Comparison of ENCODE assay signal across 9 mouse cellular contexts in the genomic region with DNA sequence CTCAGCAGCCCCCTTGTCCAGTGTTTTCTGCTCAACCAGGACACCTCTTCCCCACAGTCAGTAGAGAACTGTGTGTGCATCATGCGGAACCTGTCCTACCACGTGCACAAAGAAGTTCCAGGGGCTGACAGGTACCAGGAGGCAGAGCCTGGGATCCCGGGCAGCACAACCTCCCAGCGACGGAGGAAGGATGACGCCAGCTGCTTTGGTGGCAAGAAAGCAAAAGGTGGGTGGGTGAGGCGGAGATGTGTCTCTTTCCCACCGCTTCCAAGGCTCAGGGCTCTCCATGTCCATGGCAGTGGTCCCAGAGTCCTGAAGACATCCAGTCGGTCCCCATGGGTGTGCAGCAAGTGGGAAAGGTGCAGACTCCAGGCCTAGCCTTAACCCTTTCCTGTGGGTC. TPM values are rescaled to one million over a fixed set of nuclear protein-coding genes. Genes with fewer than 3 reads are reported as not detected.
DNase-seq lines count a peak whose midpoint lies in the region; ATAC-seq and TF ChIP-seq lines count a peak whose summit lies in the region.
"Had no signal": no experiment of that assay in that cellular context is flagged by ENCODE, and none has a peak within 500 bp of the region (broad histone marks: within the 10 kb centered on the region; RNA-seq: fewer than 3 reads in every experiment).

No protein-coding gene starts in this region.

- no peak overlapping the region for H3K4me3 ChIP-seq in heart, embryonic 14.5 days (ENCODE audit: control insufficient read depth in 1 of 2, insufficient read depth in 1 of 2, low read depth in 1 of 2, low read length in 2 of 2)
- H3K4me3 ChIP-seq in forebrain, embryonic 16.5 days (replicated peaks; ENCODE audit: low read length), result no peak overlapping the region
- no peak overlapping the region for H3K4me3 ChIP-seq in midbrain, embryonic 13.5 days (replicated peaks)
- no peak overlapping the region for H3K4me3 ChIP-seq in thymus, adult 2 months (ENCODE audit: control insufficient read depth, insufficient read depth, low read length)
- H3K4me3 ChIP-seq in kidney, embryonic 15.5 days (replicated peaks), result no peak overlapping the region
- H3K4me3 ChIP-seq: limb, embryonic 13.5 days had no signal

- no peak for TF ChIP-seq POLR2A in thymus, adult 2 months (IDR thresholded peaks at IDR 0.05; ENCODE audit: control insufficient read depth, extremely low read depth, insufficient read depth, low read length, poor library complexity)

- H3K27ac ChIP-seq in heart, embryonic 14.5 days (replicated peaks in 1 of 2; ENCODE audit: control insufficient read depth in 1 of 2, insufficient read depth in 1 of 2, low read depth in 2 of 2, low read length in 2 of 2), result peak overlapping the region in 1 of 2 experiments; percentile 46; a peak in 2 of 4 replicates
- H3K27ac ChIP-seq in forebrain, embryonic 16.5 days (ENCODE audit: low read length), result no peak overlapping the region; the same call in 1 of the 2 replicates
- peak overlapping the region; percentile 91 for H3K27ac ChIP-seq in midbrain, embryonic 13.5 days
- no peak overlapping the region for H3K27ac ChIP-seq in thymus, adult 2 months (ENCODE audit: control insufficient read depth, insufficient read depth, low read length)
- H3K27ac ChIP-seq in kidney, embryonic 15.5 days, result no peak overlapping the region

- H3K36me3 ChIP-seq in heart, embryonic 14.5 days (ENCODE audit: control insufficient read depth, insufficient read depth, low read length), result peaks cover 80% of the 10 kb centered on the region
- H3K36me3 ChIP-seq in forebrain, embryonic 16.5 days (ENCODE audit: control insufficient read depth, insufficient read depth), result peaks cover 39% of the 10 kb centered on the region
- H3K36me3 ChIP-seq in midbrain, embryonic 13.5 days, result peaks cover 83% of the 10 kb centered on the region
- H3K36me3 ChIP-seq in thymus, adult 2 months (ENCODE audit: control insufficient read depth, insufficient read depth, low read length), result peaks cover 6% of the 10 kb centered on the region; the same call in 1 of the 2 replicates
- H3K36me3 ChIP-seq in kidney, embryonic 15.5 days, result peaks cover 73% of the 10 kb centered on the region

- H3K27me3 ChIP-seq in heart, embryonic 14.5 days (ENCODE audit: control insufficient read depth, insufficient read depth, low read length), result no peaks in the 10 kb centered on the region
- no peaks in the 10 kb centered on the region for H3K27me3 ChIP-seq in forebrain, embryonic 16.5 days (replicated peaks; ENCODE audit: control insufficient read depth, insufficient read depth, low read length)
- no peaks in the 10 kb centered on the region for H3K27me3 ChIP-seq in midbrain, embryonic 13.5 days
- H3K27me3 ChIP-seq in thymus, adult 2 months (ENCODE audit: control insufficient read depth, insufficient read depth, low read length), result no peaks in the 10 kb centered on the region
- H3K27me3 ChIP-seq in kidney, embryonic 15.5 days, result no peaks in the 10 kb centered on the region
- H3K27me3 ChIP-seq: limb, embryonic 13.5 days had no signal

- WGBS in heart, embryonic 14.5 days, result 72% methylated on average over 9 of the region's 9 CpGs
- WGBS in forebrain, embryonic 16.5 days, result 52% methylated on average over 9 of the region's 9 CpGs
- WGBS in midbrain, embryonic 13.5 days, result 47% methylated on average over 9 of the region's 9 CpGs
- WGBS in thymus, adult 2 months, result 90% methylated on average over 9 of the region's 9 CpGs
- 73% methylated on average over 9 of the region's 9 CpGs for WGBS in kidney, embryonic 15.5 days

- H3K9ac ChIP-seq in heart, embryonic 14.5 days (ENCODE audit: low read length), result 0 out of 2 replicates have a peak overlapping the region, but pooled peaks have one; percentile 27
- H3K9ac ChIP-seq in forebrain, embryonic 16.5 days (replicated peaks; ENCODE audit: low read depth, low read length), result 0 out of 2 replicates have a peak overlapping the region, but pooled peaks have one; percentile 0
- H3K9ac ChIP-seq in midbrain, embryonic 13.5 days (replicated peaks), result peak overlapping the region; percentile 58
- no peak overlapping the region for H3K9ac ChIP-seq in kidney, embryonic 15.5 days
- H3K9ac ChIP-seq: limb, embryonic 13.5 days had no signal

- no peak for DNase-seq in heart, postnatal 36 days
- peak; percentile 55 for DNase-seq in brain, adult 2 months (ENCODE audit: low read depth, low spot score)
- no peak for DNase-seq in thymus, adult 2 months
- no peak for DNase-seq in urinary bladder, postnatal 36 days (ENCODE audit: low spot score in 2 of 2)

- no peaks in the 10 kb centered on the region for H3K9me3 ChIP-seq in heart, embryonic 14.5 days (ENCODE audit: control insufficient read depth, low read length)
- H3K9me3 ChIP-seq in forebrain, embryonic 16.5 days (ENCODE audit: control insufficient read depth, low read length), result no peaks in the 10 kb centered on the region
- H3K9me3 ChIP-seq in midbrain, embryonic 13.5 days, result no peaks in the 10 kb centered on the region
- no peaks in the 10 kb centered on the region for H3K9me3 ChIP-seq in kidney, embryonic 15.5 days (replicated peaks)
- H3K9me3 ChIP-seq: limb, embryonic 13.5 days had no signal

- H3K4me1 ChIP-seq in heart, embryonic 14.5 days (ENCODE audit: control insufficient read depth in 2 of 2, insufficient read depth in 2 of 2, low read length in 2 of 2), result peaks cover 28 to 43% of the 10 kb centered on the region in 2 experiments
- peaks cover 36% of the 10 kb centered on the region for H3K4me1 ChIP-seq in forebrain, embryonic 16.5 days (replicated peaks; ENCODE audit: control insufficient read depth, insufficient read depth, low read length)
- peaks cover 56% of the 10 kb centered on the region for H3K4me1 ChIP-seq in midbrain, embryonic 13.5 days (replicated peaks)
- no peaks in the 10 kb centered on the region for H3K4me1 ChIP-seq in thymus, adult 2 months (replicated peaks; ENCODE audit: control insufficient read depth, insufficient read depth, low read length)
- H3K4me1 ChIP-seq in kidney, embryonic 15.5 days, result peaks cover 26% of the 10 kb centered on the region

- H3K4me2 ChIP-seq in heart, embryonic 14.5 days (ENCODE audit: low read length), result no peak overlapping the region
- no peak overlapping the region for H3K4me2 ChIP-seq in forebrain, embryonic 16.5 days (ENCODE audit: low read length)
- H3K4me2 ChIP-seq in midbrain, embryonic 13.5 days (replicated peaks), result peak overlapping the region; percentile 34
- no peak overlapping the region for H3K4me2 ChIP-seq in kidney, embryonic 15.5 days
- H3K4me2 ChIP-seq: limb, embryonic 13.5 days had no signal

- intact Hi-C loops in heart, postnatal 36 days (cut with DNase I), result no loop called here

- no peak for TF ChIP-seq CTCF in thymus, adult 2 months (IDR thresholded peaks at IDR 0.05; ENCODE audit: borderline replicate concordance, control insufficient read depth, extremely low read depth, insufficient read depth, low read length, poor library complexity)

- ATAC-seq in heart, embryonic 14.5 days (ENCODE audit: insufficient number of reproducible peaks, insufficient read depth, low FRiP score, low read depth), result no peak
- ATAC-seq in forebrain, embryonic 16.5 days, result no peak
- 0 out of 2 replicates have a peak, but pooled peaks have one; percentile 0 for ATAC-seq in midbrain, embryonic 13.5 days
- no peak for ATAC-seq in kidney, embryonic 15.5 days (replicated peaks; ENCODE audit: low FRiP score)

RNA-seq across cellular contexts. Expression of a gene that starts 26.2 kb away (rescaled TPM):
- polyA plus RNA-seq in heart, embryonic 14.5 days (2014; fragmentation: Nextera tagmentation; extraction: Ambion mirVana), result 34.0 and 34.7 TPM in 2 replicates
- 10 to 100 TPM; 41.0 to 42.8 TPM for total RNA-seq in heart, postnatal 36 days (2021)
- polyA plus RNA-seq in forebrain, embryonic 16.5 days (2015; fragmentation: Nextera tagmentation; extraction: Ambion mirVana), result 24.0 and 27.8 TPM in 2 replicates
- polyA plus RNA-seq in midbrain, embryonic 13.5 days (2015; fragmentation: Nextera tagmentation; extraction: Ambion mirVana), result 25.9 and 28.6 TPM in 2 replicates
- 10.6 and 10.7 TPM in 2 replicates for polyA plus RNA-seq in thymus, adult 2 months (2012; rRNA removed)
- 28.1 and 29.1 TPM in 2 replicates for polyA plus RNA-seq in kidney, embryonic 15.5 days (2015; fragmentation: Nextera tagmentation; extraction: Ambion mirVana)

RNA-seq across cellular contexts. Expression of a gene that starts 26.6 kb away (rescaled TPM):
- 110 and 112 TPM in 2 replicates for polyA plus RNA-seq in heart, embryonic 14.5 days (2014; fragmentation: Nextera tagmentation; extraction: Ambion mirVana)
- 100 to 1,000 TPM; 130 to 150 TPM for total RNA-seq in heart, postnatal 36 days (2021)
- polyA plus RNA-seq in forebrain, embryonic 16.5 days (2015; fragmentation: Nextera tagmentation; extraction: Ambion mirVana), result 88.8 and 98.1 TPM in 2 replicates
- polyA plus RNA-seq in midbrain, embryonic 13.5 days (2015; fragmentation: Nextera tagmentation; extraction: Ambion mirVana), result 75.7 and 78.8 TPM in 2 replicates
- polyA plus RNA-seq in thymus, adult 2 months (2012; rRNA removed), result 104 and 108 TPM in 2 replicates
- polyA plus RNA-seq in kidney, embryonic 15.5 days (2015; fragmentation: Nextera tagmentation; extraction: Ambion mirVana), result 97.2 and 103 TPM in 2 replicates

RNA-seq across cellular contexts. Expression of a gene that starts 52.0 kb away (rescaled TPM):
- 31.8 and 32.3 TPM in 2 replicates for polyA plus RNA-seq in heart, embryonic 14.5 days (2014; fragmentation: Nextera tagmentation; extraction: Ambion mirVana)
- total RNA-seq in heart, postnatal 36 days (2021), result 10 to 100 TPM; 21.1 to 25.6 TPM
- polyA plus RNA-seq in forebrain, embryonic 16.5 days (2015; fragmentation: Nextera tagmentation; extraction: Ambion mirVana), result 58.6 and 67.8 TPM in 2 replicates
- polyA plus RNA-seq in midbrain, embryonic 13.5 days (2015; fragmentation: Nextera tagmentation; extraction: Ambion mirVana), result 109 and 111 TPM in 2 replicates
- polyA plus RNA-seq in thymus, adult 2 months (2012; rRNA removed), result 52.3 and 56.0 TPM in 2 replicates
- polyA plus RNA-seq in kidney, embryonic 15.5 days (2015; fragmentation: Nextera tagmentation; extraction: Ambion mirVana), result 23.7 and 27.1 TPM in 2 replicates

RNA-seq across cellular contexts. Expression of a gene that starts 52.1 kb away (rescaled TPM):
- 65.0 and 67.9 TPM in 2 replicates for polyA plus RNA-seq in heart, embryonic 14.5 days (2014; fragmentation: Nextera tagmentation; extraction: Ambion mirVana)
- 100 to 1,000 TPM; 152 to 177 TPM for total RNA-seq in heart, postnatal 36 days (2021)
- 74.9 and 86.8 TPM in 2 replicates for polyA plus RNA-seq in forebrain, embryonic 16.5 days (2015; fragmentation: Nextera tagmentation; extraction: Ambion mirVana)
- 63.1 and 66.5 TPM in 2 replicates for polyA plus RNA-seq in midbrain, embryonic 13.5 days (2015; fragmentation: Nextera tagmentation; extraction: Ambion mirVana)
- 53.7 and 67.3 TPM in 2 replicates for polyA plus RNA-seq in thymus, adult 2 months (2012; rRNA removed)
- 22.5 and 29.2 TPM in 2 replicates for polyA plus RNA-seq in kidney, embryonic 15.5 days (2015; fragmentation: Nextera tagmentation; extraction: Ambion mirVana)
